Mouse (Mus musculus): Measurements from ENCODE around the gene Lpgat1. TPM values are rescaled to one million over a fixed set of nuclear protein-coding genes. Genes with fewer than 3 reads are reported as not detected.
A peak's percentile ranks its signal among the peaks of the same experiment; 100 is the strongest.

The Lpgat1 gene
- total RNA-seq, 2 experiments from 2014 or later = 21.9 to 38.7 TPM

DNA sequence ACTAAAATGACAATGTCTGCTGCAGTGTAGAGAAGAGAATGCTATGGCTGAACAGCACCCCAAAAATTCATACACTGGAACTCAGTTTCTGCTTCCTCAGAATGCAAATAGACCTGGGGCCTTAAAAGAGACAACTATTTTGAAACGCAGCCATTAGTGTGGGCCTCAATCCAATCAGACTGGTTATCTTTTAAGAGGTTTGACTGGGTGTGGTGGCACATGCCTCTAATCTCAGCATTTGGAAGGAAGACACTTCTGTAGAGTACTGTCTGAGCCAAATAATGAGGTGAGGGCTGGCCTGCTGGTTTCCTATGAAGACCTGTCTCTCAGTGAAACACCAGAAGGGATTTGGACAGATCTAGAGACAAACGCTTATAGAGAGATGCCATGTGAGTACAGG lies 2.5 kb upstream of the Lpgat1 start:
- TF ChIP-seq CTCF (IDR thresholded peaks at IDR 0.05) = no peak
- intact Hi-C loops (cut with DNase I) = loop anchor here (5.0 kb wide), 2 partner anchors 88 to 138 kb away; partner anchors contain the start of genes Dtl and Ints7
- Histone ChIP-seq H3K4me3 (no peak overlapping the region), H3K27ac (no peak overlapping the region)
- DNase-seq = no peak

DNA sequence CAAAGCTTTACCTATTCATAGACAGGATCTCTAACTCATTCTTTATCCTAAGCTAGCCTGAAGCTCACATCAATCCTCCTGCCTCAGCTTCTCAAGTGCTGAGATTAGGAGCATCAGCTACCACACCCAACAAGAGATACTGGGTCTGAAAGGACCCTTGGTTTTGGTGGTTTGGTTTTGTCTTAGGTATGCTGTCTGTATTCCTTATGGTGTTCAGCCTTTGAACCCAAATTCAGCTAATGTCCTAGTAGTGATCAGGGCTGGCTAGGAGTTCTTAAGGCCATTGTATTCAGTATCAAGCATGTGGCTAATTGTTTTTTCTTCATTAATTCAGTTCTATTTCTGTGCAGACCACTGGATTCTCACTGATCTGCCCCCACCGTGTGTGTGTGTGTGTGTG lies 493 bp upstream of the Lpgat1 start:
- no peak for TF ChIP-seq CTCF (IDR thresholded peaks at IDR 0.05)
- peak overlapping the region; percentile 94 for H3K27ac ChIP-seq
- intact Hi-C loops (cut with DNase I) = loop anchor here (5.0 kb wide), 2 partner anchors 90 to 140 kb away; partner anchors contain the start of genes Dtl and Ints7
- DNase-seq = no peak
- peak overlapping the region; percentile 94 for H3K4me3 ChIP-seq

DNA sequence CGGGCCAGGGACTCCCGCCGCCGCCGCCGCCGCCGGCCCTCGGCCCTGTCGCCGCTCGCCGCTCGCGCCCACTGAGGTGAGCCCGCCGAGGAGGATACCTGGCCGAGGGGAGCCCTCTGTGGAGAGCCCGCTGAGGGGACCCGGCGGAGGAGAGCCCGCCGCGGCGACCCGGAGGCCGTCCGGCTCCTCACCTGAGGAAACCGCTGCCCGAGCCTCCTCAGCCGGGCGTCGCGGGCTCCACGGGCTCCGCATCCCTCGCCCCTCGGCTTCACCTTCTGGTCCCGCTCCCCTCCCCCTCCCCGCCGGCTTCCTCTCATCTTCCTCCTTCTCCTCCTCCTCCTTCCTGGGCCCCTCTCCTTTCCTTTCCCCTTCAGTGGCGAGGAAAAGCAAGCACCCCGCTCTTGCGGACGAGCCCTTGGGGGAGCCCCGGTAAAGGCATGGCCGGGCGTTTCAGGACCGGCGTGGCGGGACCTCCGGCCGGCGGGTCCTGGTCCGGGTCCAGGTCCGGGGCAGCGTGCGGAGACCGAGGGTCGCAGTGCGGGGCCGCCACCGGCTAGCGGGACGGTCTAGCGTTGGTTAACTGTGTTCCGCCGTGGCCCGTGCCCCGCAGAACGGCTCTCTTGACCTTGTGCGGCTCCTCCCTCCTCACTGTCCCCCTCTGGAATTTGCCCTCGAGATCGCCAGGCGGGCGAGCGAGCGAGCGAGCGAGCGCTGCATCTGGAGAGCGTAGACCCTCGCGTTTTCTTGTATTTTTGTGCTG lies 1.1 kb downstream of the Lpgat1 start:
- peak; percentile 61 for DNase-seq
- intact Hi-C loops (cut with DNase I) = loop anchor here (5.0 kb wide), 2 partner anchors 91 to 141 kb away; partner anchors contain the start of genes Dtl and Ints7
- no peak for TF ChIP-seq CTCF (IDR thresholded peaks at IDR 0.05)
- H3K27ac ChIP-seq = peak overlapping the region; percentile 94
- peak overlapping the region; percentile 94 for H3K4me3 ChIP-seq

DNA sequence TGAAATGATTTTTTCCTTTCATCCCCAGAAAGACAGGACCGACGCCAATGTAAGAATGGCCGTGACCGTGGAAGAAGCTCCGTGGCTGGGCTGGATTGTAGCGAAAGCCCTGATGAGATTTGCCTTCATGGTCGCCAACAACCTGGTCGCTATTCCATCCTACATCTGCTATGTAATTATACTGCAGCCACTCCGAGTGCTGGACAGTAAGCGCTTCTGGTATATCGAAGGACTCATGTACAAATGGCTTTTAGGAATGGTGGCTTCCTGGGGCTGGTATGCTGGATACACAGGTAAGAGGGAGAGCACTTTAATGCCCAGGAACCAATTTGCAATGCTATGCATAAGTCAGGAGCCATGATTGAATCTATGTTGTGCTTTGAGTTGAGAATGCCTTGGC lies 1.7 kb downstream of the Lpgat1 start:
- DNase-seq = no peak
- H3K27ac ChIP-seq = peak overlapping the region; percentile 94
- intact Hi-C loops (cut with DNase I) = loop anchor here (5.0 kb wide), 2 partner anchors 92 to 142 kb away; partner anchors contain the start of genes Dtl and Ints7

DNA sequence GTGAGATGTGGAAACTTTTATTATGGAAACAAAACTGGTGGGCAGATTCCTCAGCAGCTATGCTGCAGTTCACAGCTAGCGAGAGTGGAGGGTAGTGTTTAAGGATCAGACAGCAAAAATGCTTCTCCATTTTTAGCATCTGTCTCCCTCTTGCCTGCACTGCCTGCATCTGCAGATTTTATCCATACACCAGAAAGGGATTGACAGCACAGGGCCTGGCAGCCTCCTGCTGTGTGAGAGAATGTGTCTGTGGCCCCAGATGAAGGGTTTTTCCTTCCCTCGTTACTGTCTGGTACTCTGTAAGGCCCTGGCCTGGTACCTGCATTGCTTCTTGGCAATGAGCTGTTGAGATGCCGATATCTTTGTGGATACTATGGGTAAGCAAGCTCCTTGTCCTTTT lies 2.8 kb downstream of the Lpgat1 start:
- H3K4me3 ChIP-seq = no peak overlapping the region
- DNase-seq = no peak
- TF ChIP-seq CTCF (IDR thresholded peaks at IDR 0.05) = no peak
- intact Hi-C loops (cut with DNase I) = no loop called here
- no peak overlapping the region for H3K27ac ChIP-seq

More for the DNA sequence above, 1.7 kb downstream of the Lpgat1 start:
- no peak for TF ChIP-seq CTCF (IDR thresholded peaks at IDR 0.05)
- H3K4me3 ChIP-seq = peak overlapping the region; percentile 94

DNA sequence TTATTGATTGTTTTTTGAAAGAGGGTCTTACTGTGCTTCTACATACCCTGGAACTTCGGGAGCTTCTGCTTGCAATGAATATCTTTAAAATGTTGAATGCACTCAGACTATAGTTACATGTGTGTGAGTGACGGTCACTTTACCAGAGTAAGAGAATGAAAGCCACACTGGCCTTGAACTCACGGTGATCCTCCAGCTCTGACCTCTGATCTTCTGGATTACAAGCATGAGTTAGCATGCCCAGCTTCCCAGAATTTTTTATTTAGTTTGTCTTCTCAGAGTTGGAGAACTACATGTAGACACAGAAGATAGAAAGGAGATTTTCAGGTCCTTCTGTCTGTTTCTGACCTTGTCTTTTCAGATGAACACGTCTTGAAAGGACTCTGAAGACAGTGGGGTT lies 5.1 kb downstream of the Lpgat1 start:
- Histone ChIP-seq H3K4me3 (no peak overlapping the region), H3K27ac (no peak overlapping the region)
- no peak for TF ChIP-seq CTCF (IDR thresholded peaks at IDR 0.05)
- intact Hi-C loops (cut with DNase I) = no loop called here
- DNase-seq = no peak

DNA sequence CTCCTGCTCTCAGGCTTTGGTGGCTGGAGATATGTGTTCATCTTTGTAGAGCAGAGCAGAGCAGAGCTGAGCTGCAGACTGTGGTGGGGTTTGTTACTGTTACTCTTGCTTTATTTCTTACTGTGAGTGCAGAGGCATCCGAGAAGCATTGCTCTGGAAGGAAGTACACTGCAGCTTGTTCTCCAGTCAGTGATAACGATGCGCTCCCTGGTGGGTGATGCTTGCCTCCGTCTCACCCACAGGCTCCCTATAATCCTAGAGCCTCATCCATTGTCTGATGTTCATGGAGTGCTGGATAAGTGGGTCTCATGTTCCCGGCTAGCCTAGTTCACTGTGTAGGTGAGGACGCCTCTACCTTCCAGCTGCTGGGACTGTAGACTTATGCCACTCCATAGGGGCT lies 6.0 kb downstream of the Lpgat1 start:
- intact Hi-C loops (cut with DNase I) = no loop called here
- TF ChIP-seq CTCF (IDR thresholded peaks at IDR 0.05) = no peak
- no peak for DNase-seq
- H3K27ac ChIP-seq = no peak overlapping the region
- no peak overlapping the region for H3K4me3 ChIP-seq

DNA sequence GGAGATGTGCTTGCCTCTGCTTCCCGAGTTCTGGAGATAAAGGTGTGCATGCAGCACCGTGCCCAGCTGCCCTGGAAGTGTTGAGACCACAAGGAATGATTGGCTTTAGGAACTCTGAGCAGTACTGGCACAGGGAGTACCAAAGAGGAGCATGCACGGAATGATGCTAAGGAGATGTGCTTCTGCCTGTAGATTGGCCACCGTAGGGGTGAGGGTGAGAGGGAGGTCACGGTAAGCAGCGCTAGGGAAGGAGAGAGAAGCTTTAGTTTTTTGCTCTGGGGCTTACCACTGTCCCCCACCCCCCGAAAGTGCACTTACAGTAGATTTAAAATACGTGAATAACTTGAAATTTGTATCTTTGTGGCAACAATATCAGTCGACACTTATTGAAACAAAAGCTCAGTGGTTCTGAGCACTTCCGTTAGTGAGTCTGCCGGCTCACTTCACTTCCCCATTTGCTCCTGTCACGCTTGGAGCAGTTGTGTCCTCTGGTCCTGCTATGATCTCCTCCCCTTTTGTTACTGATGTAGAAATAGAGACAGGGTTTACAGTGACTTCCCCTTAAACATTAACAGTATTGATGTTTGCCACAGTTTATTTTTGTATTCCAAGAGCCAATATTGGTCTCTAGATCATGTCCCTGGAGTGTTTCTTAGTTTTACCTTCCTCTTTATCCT lies 6.9 kb downstream of the Lpgat1 start:
- TF ChIP-seq CTCF (IDR thresholded peaks at IDR 0.05) = no peak
- DNase-seq = no peak
- no peak overlapping the region for H3K27ac ChIP-seq
- no peak overlapping the region for H3K4me3 ChIP-seq
- intact Hi-C loops (cut with DNase I) = no loop called here

DNA sequence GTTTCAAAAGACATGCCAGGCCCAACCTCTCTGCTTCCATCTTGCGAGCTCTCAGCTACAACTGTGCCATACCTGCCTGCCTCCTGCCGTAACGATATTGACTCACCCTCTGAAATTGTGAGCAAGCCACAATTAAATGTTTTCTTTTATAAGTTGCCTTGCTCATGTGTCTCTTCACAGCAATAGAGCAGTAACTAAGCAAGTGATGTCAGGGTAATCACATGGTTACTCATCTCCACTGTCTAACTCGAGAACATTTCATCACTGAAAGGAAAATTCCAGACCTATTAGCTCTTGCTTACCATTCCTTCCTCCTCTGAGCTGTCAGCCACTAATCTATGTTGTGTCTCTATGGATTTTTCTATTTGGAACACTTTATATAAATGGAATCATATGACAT lies 15.0 kb downstream of the Lpgat1 start:
- Histone ChIP-seq H3K27ac (no peak overlapping the region), H3K4me3 (no peak overlapping the region)
- intact Hi-C loops (cut with DNase I) = no loop called here
- no peak for TF ChIP-seq CTCF (IDR thresholded peaks at IDR 0.05)
- DNase-seq = no peak

DNA sequence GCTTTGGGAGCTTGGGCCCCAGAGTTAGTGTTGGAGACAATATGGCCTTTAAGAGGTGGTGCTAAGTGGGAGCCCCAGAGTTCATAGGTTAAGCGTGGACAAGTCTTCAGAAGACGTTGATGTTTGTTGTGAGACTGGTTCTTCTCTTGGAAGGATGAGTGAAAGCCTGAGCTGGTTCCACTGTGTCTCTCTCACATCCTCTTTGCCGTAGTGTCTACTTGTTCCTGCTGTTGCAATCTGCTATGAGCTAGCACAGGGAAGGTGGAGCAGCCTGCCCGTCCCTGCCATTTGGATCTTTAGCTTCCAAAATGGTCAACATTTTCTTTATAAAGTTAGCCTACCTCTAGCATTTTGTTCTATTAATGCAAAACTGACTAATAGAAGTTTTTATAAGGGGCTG lies 16.2 kb downstream of the Lpgat1 start:
- intact Hi-C loops (cut with DNase I) = no loop called here
- H3K27ac ChIP-seq = no peak overlapping the region
- TF ChIP-seq CTCF (IDR thresholded peaks at IDR 0.05) = no peak
- no peak for DNase-seq
- no peak overlapping the region for H3K4me3 ChIP-seq

DNA sequence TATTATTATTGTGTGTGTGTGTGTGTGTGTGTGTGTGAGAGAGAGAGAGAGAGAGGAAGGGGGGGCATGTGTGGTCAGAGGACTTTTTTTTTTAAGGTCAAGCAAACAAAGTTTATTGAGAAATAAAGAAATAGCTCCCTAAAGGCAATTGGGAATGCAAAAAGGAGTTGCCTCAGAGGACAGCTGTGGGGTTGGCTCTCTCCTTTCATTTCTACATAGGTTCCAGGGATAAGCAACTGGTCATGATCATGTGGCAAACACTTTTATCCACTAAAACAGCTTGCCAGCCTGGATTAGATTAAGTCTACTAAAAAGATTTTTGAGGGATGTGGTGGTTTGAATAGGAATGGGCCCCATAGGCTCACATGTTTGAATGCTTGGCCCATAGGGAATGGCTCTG lies 18.8 kb downstream of the Lpgat1 start:
- Histone ChIP-seq H3K4me3 (no peak overlapping the region), H3K27ac (peak overlapping the region; percentile 25; the same call in 1 of the 2 replicates)
- no peak for DNase-seq
- intact Hi-C loops (cut with DNase I) = no loop called here
- no peak for TF ChIP-seq CTCF (IDR thresholded peaks at IDR 0.05)

DNA sequence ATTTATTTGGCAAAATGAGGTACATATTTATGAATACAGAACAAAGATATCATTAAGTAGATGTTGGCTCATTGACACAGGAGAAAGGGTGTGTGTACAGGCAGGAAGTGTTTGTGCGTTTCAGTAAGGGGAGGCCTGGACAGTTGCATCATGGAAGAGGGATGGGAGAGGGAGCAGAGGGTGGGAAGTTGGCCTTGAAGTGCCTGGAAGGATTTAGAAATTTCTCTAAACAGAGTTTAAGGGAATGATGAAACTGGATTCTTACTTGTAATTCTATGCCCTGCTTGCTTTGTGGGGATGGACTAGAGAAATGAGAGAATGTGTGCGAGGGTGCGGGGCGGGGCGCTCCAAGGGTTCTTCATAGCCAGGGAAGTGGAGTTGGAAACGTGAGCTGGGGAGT lies 20.2 kb downstream of the Lpgat1 start:
- H3K4me3 ChIP-seq = no peak overlapping the region
- peak; percentile 46 for DNase-seq
- no peak for TF ChIP-seq CTCF (IDR thresholded peaks at IDR 0.05)
- H3K27ac ChIP-seq = peak overlapping the region; percentile 16
- intact Hi-C loops (cut with DNase I) = no loop called here

DNA sequence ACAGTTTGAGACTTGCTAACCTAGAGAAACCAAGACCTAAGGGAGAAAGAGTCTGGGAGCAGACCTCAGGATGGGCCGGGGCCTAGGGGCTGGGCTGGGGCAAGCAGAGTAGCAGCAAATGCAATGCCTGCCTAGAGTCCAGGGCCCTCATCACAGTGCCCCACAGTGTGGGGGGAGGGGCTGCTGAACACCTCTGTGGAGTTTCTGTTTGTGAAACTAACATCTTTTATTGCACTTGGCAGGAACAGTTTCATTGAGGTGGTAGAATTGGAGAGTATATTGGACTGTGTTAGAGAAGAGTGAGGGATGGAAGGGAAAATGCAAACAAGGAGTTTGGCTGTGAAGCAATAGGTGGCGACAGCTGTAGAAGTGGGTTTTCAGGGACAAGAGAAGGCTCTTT lies 21.1 kb downstream of the Lpgat1 start:
- no peak overlapping the region for H3K27ac ChIP-seq
- no peak for TF ChIP-seq CTCF (IDR thresholded peaks at IDR 0.05)
- no peak overlapping the region for H3K4me3 ChIP-seq
- intact Hi-C loops (cut with DNase I) = no loop called here
- DNase-seq = no peak
